Mouse (Mus musculus) ES-Bruce4 (cell line): Measurements from ENCODE around the gene Dffb.

ENCODE experiments used
- CTCF ChIP-seq: IDR thresholded peaks from one replicate; pipeline ENCODE4 v1.8.1; 2011; ENCODE audit warnings: low read depth, low read length
- EP300 ChIP-seq: IDR thresholded peaks from 2 replicates; pipeline ENCODE4 v1.6.1; 2011; ENCODE audit warnings: low read depth, low read length; ENCODE audit not compliant: insufficient read depth
- POLR2A ChIP-seq: IDR thresholded peaks from one replicate; pipeline ENCODE4 v1.8.1; 2011; ENCODE audit warnings: low read length; ENCODE audit not compliant: insufficient read depth

GRCm38 (mm10) chr4:153975292-153975662 lies 351 bp upstream of the Dffb start:
- no peak for TF ChIP-seq EP300
- TF ChIP-seq POLR2A, result no peak
- TF ChIP-seq CTCF, result no peak
